Mouse (Mus musculus) hindbrain, embryonic 15.5 days (tissue): ENCODE data around the gene Saxo2. TPM values are rescaled to one million over a fixed set of nuclear protein-coding genes. Genes with fewer than 3 reads are reported as not detected.

Source experiments
- ATAC-seq: fragments of 200-750 bp; cut with Nextera tagmentation; 2 replicates; pipeline ENCODE4 v1.8.0; 2017; ENCODE audit warnings: low read depth, moderate number of reproducible peaks, moderate TSS enrichment; ENCODE audit not compliant: low FRiP score
- H3K27ac ChIP-seq: fragments of 300-500 bp; sonication (generic); replicated peaks from 2 replicates; pipeline ENCODE4 v1.5.1; 2015; ENCODE audit warnings: mild to moderate bottlenecking, inconsistent platforms
- H3K27me3 ChIP-seq: fragments of 300-500 bp; sonication (generic); 2 replicates; pipeline ENCODE4 v1.6.1; 2015; ENCODE audit warnings: control low read depth, inconsistent platforms
- H3K36me3 ChIP-seq: fragments of 300-500 bp; sonication (generic); 2 replicates; pipeline ENCODE4 v1.6.1; 2015; ENCODE audit warnings: control low read depth, inconsistent platforms
- H3K4me1 ChIP-seq: fragments of 300-500 bp; sonication (generic); replicated peaks from 2 replicates; pipeline ENCODE4 v1.6.1; 2015; ENCODE audit warnings: control low read depth, inconsistent platforms
- H3K4me2 ChIP-seq: fragments of 300-500 bp; sonication (generic); 2 replicates; pipeline ENCODE4 v1.6.1; 2015; ENCODE audit warnings: moderate library complexity, mild to moderate bottlenecking, inconsistent platforms
- H3K4me3 ChIP-seq: fragments of 300-500 bp; sonication (generic); 2 replicates; pipeline ENCODE4 v1.5.1; 2015; ENCODE audit warnings: mild to moderate bottlenecking, inconsistent platforms
- H3K9ac ChIP-seq: fragments of 300-500 bp; sonication (generic); 2 replicates; pipeline ENCODE4 v1.6.1; 2015; ENCODE audit warnings: inconsistent platforms
- H3K9me3 ChIP-seq: fragments of 300-500 bp; sonication (generic); 2 replicates; pipeline ENCODE4 v1.6.1; 2016; ENCODE audit warnings: control low read depth, inconsistent platforms
- WGBS: fragments of 180-500 bp; shearing (Covaris S2); methylation state at CpG from one replicate; pipeline ENCODE4 v1.1.7; 2015; 5-methylcytosine and 5-hydroxymethylcytosine counted together
- polyA plus RNA-seq: library from polyadenylated mRNA; unstranded; fragments of >200 nt; fragmentation: Nextera tagmentation; extraction: Ambion mirVana; gene quantifications from 2 replicates; pipeline ENCODE4 v1.2.1, GENCODE M21; 2015

Saxo2 gene
- polyA plus RNA-seq, 1 experiment from 2014 or later = 37.7 TPM

DNA sequence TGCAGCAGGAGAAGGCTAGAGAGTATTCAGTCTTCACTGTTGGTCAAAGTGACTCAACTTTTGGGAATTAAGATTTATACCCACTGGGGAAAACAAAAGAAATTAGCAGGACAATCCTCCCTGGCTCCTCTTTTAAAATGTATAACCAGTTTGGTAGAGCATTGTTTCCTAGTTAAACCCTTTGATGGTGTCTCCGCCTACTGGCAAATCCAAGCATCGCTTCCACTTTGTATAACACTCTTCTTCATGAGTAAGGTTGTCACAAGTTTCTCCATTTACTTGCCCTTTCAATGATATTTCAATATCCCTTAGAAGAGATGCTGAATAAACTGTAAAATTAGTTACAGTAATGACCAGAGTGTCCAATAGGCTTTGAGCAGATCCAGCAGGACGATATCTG, 38.7 kb downstream of the Saxo2 start:
- Histone ChIP-seq H3K4me3 (no peak overlapping the region), H3K4me2 (no peak overlapping the region), H3K36me3 (no peaks in the 10 kb centered on the region), H3K27me3 (no peaks in the 10 kb centered on the region), H3K4me1 (no peaks in the 10 kb centered on the region), H3K27ac (no peak overlapping the region), H3K9ac (no peak overlapping the region), H3K9me3 (no peaks in the 10 kb centered on the region)
- 74% methylated on average over 3 of the region's 3 CpGs for WGBS
- no peak for ATAC-seq

DNA sequence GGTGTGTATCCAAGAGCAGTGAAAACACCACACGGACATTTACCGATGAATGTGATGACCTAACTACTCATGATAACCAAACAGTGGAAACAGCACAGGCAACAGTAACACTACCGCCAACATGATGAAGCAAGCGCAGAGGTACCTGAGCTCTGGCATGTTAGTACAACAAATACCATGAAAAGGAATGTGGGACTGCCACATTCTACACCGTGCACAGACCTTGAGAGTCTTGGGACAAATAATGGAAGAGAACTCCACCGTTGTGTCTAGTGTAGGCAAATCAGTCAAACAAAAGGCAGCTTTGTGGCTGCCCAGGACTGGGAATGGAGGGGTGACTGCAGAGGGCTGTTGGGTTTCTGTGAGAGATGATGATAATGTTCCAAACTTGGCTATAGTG, 42.9 kb downstream of the Saxo2 start:
- 88% methylated on average over 6 of the region's 6 CpGs for WGBS
- Histone ChIP-seq H3K27ac (no peak overlapping the region), H3K4me2 (no peak overlapping the region), H3K36me3 (no peaks in the 10 kb centered on the region), H3K4me3 (no peak overlapping the region), H3K27me3 (no peaks in the 10 kb centered on the region), H3K9me3 (no peaks in the 10 kb centered on the region), H3K9ac (no peak overlapping the region), H3K4me1 (no peaks in the 10 kb centered on the region)
- ATAC-seq = no peak

DNA sequence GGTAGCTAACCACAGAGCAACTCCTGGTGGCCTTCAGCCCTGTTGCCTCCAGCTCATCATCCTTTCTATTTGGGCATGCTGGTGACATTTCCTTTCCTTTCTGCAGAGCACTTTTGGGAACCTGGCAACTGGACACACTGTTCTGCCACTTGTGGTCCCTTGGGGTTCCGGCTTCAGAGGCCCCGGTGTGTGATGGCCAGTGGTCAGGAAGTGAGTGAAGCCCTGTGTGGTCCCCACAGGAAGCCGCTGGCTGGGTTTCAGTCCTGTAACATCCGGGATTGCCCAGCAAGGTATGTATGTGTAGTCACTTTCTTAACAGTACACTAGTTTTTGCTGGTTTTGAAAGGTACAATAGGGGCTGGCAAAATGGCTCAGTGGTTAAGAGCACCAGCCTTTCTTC, 46.3 kb downstream of the Saxo2 start:
- ATAC-seq = no peak

GRCm38 (mm10) chr7:82590931-82591330, 57.4 kb downstream of the Saxo2 start:
- no peaks in the 10 kb centered on the region for H3K9me3 ChIP-seq
- H3K9ac ChIP-seq = no peak overlapping the region
- H3K4me3 ChIP-seq = no peak overlapping the region
- whole genome bisulfite sequencing = 90% methylated on average over 6 of the region's 6 CpGs
- no peak overlapping the region for H3K27ac ChIP-seq
- H3K4me2 ChIP-seq = no peak overlapping the region
- H3K27me3 ChIP-seq = no peaks in the 10 kb centered on the region
- H3K36me3 ChIP-seq = no peaks in the 10 kb centered on the region
- H3K4me1 ChIP-seq = no peaks in the 10 kb centered on the region
- no peak for ATAC-seq

More for the DNA sequence above, 46.3 kb downstream of the Saxo2 start:
- Histone ChIP-seq H3K4me2 (no peak overlapping the region), H3K27ac (no peak overlapping the region), H3K36me3 (no peaks in the 10 kb centered on the region), H3K9ac (no peak overlapping the region), H3K27me3 (no peaks in the 10 kb centered on the region), H3K9me3 (no peaks in the 10 kb centered on the region), H3K4me1 (no peaks in the 10 kb centered on the region), H3K4me3 (no peak overlapping the region)
- 91% methylated on average over 4 of the region's 4 CpGs for WGBS

Other genes with a start within 250 kb of the Saxo2 start
- 19.3 and 19.5 TPM in 2 replicates for gene Efl1, start 86 bp upstream of the Saxo2 start, polyA plus RNA-seq
- 24.3 and 25.5 TPM in 2 replicates for gene Mex3b, start 218.8 kb upstream of the Saxo2 start, polyA plus RNA-seq